Mouse (Mus musculus): ENCODE data around the gene Etl4. TPM values are rescaled to one million over a fixed set of nuclear protein-coding genes. Genes with fewer than 3 reads are reported as not detected.
"Not testable (repeated sequence)": the region's sequence is repeated elsewhere in the genome, so short reads cannot be mapped to it uniquely, and the experiment has no call there.

Gene Etl4
- total and polyA plus RNA-seq, 2 experiments from 2014 or later: 7.6 to 20.6 TPM

DNA sequence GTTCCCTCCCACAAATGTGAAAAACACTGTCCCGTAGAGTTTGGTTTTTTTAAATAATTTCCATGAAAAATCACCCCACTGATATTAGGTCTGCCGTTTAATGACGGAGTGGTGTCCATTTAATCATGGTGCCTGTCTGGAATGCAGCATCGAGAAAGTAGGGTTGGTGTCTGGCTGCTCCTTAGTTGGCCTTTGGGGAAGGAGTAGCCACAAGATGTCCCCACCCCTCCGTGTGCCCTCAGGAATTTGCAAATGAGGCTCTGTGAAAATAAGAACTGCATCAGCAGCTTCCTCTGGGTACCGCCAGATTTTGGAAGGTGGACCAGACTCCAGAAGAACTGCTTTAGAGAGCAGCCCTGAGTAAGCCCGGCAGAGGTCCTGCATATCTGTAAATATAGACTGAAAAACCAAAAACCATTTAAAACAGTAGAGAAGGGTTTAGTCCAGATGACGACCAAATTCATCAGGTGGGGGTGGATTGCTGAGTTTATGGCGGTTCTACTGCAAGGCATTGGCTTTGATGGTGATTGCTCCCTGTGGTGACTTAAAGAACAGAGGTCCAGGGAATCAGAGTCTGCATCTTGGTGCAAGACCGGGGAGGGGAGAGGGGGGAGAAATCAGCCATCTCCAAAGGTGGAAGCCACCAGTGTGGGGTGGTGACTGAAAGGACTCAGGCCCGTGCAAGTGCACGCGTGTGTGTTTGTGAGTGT lies 762.1 kb downstream of the Etl4 start:
- no peak for TF ChIP-seq CTCF (IDR thresholded peaks at IDR 0.05; ENCODE audit: low read depth)
- no peak for TF ChIP-seq EP300 (IDR thresholded peaks at IDR 0.05; ENCODE audit: low read depth)
- Histone ChIP-seq H3K9ac (replicated peaks; ENCODE audit: low read depth, low read length) (no peak overlapping the region), H3K4me1 (ENCODE audit: control insufficient read depth, insufficient read depth) (no peaks in the 10 kb centered on the region), H3K4me3 (ENCODE audit: low read depth, low read length) (no peak overlapping the region), H3K27me3 (ENCODE audit: control insufficient read depth, insufficient read depth, low read length) (no peaks in the 10 kb centered on the region), H3K27ac (ENCODE audit: low read depth) (no peak overlapping the region), H3K9me3 (replicated peaks; ENCODE audit: control insufficient read depth, low read length) (no peaks in the 10 kb centered on the region), H3K36me3 (replicated peaks; ENCODE audit: control insufficient read depth, insufficient read depth, low read length) (no peaks in the 10 kb centered on the region), H3K4me2 (ENCODE audit: low read depth, low read length) (no peak overlapping the region)
- WGBS: 69% methylated on average over 13 of the region's 13 CpGs
- DNase-seq (ENCODE audit: low spot score) (no peak), ATAC-seq (ENCODE audit: insufficient read depth, low read depth) (no peak)

DNA sequence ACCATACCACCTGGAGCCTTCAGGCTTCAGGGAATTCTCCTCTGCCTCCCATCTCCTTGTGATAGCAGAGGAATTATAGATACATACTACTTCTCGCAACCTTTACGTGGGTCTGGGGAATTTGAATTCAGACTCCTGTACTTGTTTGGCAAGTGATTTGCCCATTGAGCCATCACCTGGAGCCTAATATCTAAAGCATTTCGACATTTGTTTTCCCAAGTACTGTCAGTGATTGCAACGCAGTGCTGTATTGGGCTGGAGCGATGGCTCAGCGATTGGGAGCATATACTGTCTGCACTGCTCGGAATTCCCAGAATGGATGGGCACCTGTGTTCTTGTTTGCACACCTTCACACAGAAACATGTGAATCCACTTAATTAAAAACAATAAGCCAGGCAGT lies 762.7 kb downstream of the Etl4 start:
- Histone ChIP-seq H3K4me3 (ENCODE audit: low read depth, low read length) (no peak overlapping the region), H3K36me3 (replicated peaks; ENCODE audit: control insufficient read depth, insufficient read depth, low read length) (no peaks in the 10 kb centered on the region), H3K9me3 (replicated peaks; ENCODE audit: control insufficient read depth, low read length) (no peaks in the 10 kb centered on the region), H3K27me3 (ENCODE audit: control insufficient read depth, insufficient read depth, low read length) (no peaks in the 10 kb centered on the region), H3K4me2 (ENCODE audit: low read depth, low read length) (no peak overlapping the region), H3K4me1 (ENCODE audit: control insufficient read depth, insufficient read depth) (no peaks in the 10 kb centered on the region), H3K27ac (ENCODE audit: low read depth) (no peak overlapping the region), H3K9ac (replicated peaks; ENCODE audit: low read depth, low read length) (no peak overlapping the region)
- no peak for DNase-seq (ENCODE audit: low spot score)
- TF ChIP-seq CTCF (IDR thresholded peaks at IDR 0.05; ENCODE audit: low read depth): no peak
- no peak for TF ChIP-seq EP300 (IDR thresholded peaks at IDR 0.05; ENCODE audit: low read depth)
- ATAC-seq (ENCODE audit: insufficient read depth, low read depth): no peak
- WGBS: 92% methylated on average over 7 of the region's 7 CpGs

DNA sequence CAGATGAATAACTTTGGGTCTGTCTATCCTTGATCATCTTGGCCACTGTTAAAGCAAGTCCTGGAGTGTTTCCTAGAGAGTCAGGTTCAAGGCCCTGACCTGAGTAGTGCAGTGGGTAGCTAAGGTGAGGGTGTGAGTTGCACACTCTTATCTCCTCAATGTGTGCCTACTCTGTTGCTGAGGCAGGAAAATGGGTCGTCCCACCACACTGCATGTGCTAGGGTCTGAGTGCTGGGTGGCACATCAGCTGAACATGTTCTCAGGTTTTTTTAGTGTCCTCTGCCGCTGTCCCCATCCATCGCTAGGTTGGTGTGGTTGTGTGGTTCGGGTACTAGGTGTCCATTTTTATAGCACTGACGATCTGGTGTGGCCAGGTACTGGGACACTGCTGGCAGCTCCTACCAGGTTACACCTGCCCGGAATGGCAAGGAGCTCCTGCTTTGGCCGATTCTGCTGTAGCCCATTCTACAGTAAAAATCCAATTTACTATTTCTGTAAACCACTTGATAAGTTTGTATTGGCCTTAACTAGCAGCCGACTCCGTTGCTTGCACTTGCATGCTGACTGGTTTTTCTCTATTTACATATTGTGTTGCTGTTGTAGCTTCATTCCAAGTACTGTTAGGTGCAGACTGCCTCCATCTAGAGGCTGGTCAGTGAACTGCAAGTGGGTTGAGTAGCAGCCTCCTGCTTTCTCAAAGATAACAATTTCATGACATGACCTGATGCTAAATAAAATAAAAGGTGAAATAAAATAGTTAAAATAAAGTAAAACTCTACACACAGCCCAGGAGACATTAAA lies 763.4 kb downstream of the Etl4 start:
- H3K4me3 ChIP-seq (ENCODE audit: low read depth, low read length): no peak overlapping the region
- DNase-seq (ENCODE audit: low spot score) (no peak), ATAC-seq (ENCODE audit: insufficient read depth, low read depth) (no peak)
- H3K27me3 ChIP-seq (ENCODE audit: control insufficient read depth, insufficient read depth, low read length): no peaks in the 10 kb centered on the region
- no peaks in the 10 kb centered on the region for H3K4me1 ChIP-seq (ENCODE audit: control insufficient read depth, insufficient read depth)
- H3K9ac ChIP-seq (replicated peaks; ENCODE audit: low read depth, low read length): no peak overlapping the region
- 64% methylated on average over 9 of the region's 9 CpGs for WGBS
- H3K4me2 ChIP-seq (ENCODE audit: low read depth, low read length): no peak overlapping the region
- H3K27ac ChIP-seq (ENCODE audit: low read depth): no peak overlapping the region
- no peaks in the 10 kb centered on the region for H3K9me3 ChIP-seq (replicated peaks; ENCODE audit: control insufficient read depth, low read length)
- TF ChIP-seq CTCF (IDR thresholded peaks at IDR 0.05; ENCODE audit: low read depth) (peak; percentile 85), EP300 (IDR thresholded peaks at IDR 0.05; ENCODE audit: low read depth) (no peak)
- no peaks in the 10 kb centered on the region for H3K36me3 ChIP-seq (replicated peaks; ENCODE audit: control insufficient read depth, insufficient read depth, low read length)

DNA sequence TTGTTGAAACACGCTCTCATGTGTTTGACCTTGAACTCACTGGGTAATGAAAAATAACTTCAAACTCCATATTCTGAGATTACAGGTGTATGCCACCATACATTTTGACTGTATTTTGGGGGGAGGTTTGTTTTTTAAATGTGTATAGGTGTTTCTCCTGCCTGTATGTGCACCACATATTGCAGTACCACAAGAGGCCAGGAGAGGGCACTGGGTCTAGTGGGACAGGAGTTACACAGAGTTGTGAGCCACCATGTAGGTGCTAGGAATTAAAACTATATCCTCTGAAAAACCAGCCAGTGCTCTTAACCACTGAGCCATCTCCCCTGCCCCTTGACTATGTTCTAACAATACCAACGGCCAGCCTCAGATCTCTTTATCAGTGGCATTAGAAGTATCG lies 766.8 kb downstream of the Etl4 start:
- no peak for DNase-seq (ENCODE audit: low spot score)
- Histone ChIP-seq H3K27ac (ENCODE audit: low read depth) (no peak overlapping the region), H3K4me1 (ENCODE audit: control insufficient read depth, insufficient read depth) (no peaks in the 10 kb centered on the region), H3K36me3 (replicated peaks; ENCODE audit: control insufficient read depth, insufficient read depth, low read length) (no peaks in the 10 kb centered on the region), H3K4me2 (ENCODE audit: low read depth, low read length) (no peak overlapping the region), H3K9ac (replicated peaks; ENCODE audit: low read depth, low read length) (no peak overlapping the region), H3K27me3 (ENCODE audit: control insufficient read depth, insufficient read depth, low read length) (no peaks in the 10 kb centered on the region), H3K9me3 (replicated peaks; ENCODE audit: control insufficient read depth, low read length) (no peaks in the 10 kb centered on the region), H3K4me3 (ENCODE audit: low read depth, low read length) (no peak overlapping the region)
- no peak for ATAC-seq (ENCODE audit: insufficient read depth, low read depth)
- TF ChIP-seq EP300 (IDR thresholded peaks at IDR 0.05; ENCODE audit: low read depth) (no peak), CTCF (IDR thresholded peaks at IDR 0.05; ENCODE audit: low read depth) (0 out of 2 replicates have a peak, but pooled peaks have one; percentile 12)
- WGBS: 91% methylated on average over 3 of the region's 3 CpGs

DNA sequence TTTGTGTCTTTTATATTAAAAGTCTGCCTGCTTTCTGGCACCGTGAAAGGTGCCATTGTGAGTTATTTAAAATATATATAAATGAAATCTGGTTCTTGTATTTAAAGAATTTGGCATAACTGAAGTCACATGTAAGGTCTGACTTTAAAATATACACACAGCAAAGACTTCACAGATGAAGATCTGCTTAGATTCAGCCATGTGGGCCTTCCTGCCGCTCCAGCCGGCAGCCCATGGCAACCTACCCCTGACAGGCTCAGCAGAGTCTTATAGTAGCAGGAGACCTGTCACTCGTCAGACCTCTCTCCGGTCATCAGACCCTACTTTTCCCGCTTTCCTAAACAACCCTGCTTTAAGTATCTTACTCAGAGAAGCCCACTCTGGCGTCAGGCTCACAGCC lies 769.2 kb downstream of the Etl4 start:
- no peaks in the 10 kb centered on the region for H3K9me3 ChIP-seq (replicated peaks; ENCODE audit: control insufficient read depth, low read length)
- WGBS: 65% methylated on average over 7 of the region's 7 CpGs
- H3K27me3 ChIP-seq (ENCODE audit: control insufficient read depth, insufficient read depth, low read length): no peaks in the 10 kb centered on the region
- DNase-seq (ENCODE audit: low spot score): no peak
- no peak overlapping the region for H3K4me2 ChIP-seq (ENCODE audit: low read depth, low read length)
- ATAC-seq (ENCODE audit: insufficient read depth, low read depth): no peak
- H3K27ac ChIP-seq (ENCODE audit: low read depth): no peak overlapping the region
- no peaks in the 10 kb centered on the region for H3K4me1 ChIP-seq (ENCODE audit: control insufficient read depth, insufficient read depth)
- H3K9ac ChIP-seq (replicated peaks; ENCODE audit: low read depth, low read length): no peak overlapping the region
- TF ChIP-seq EP300 (IDR thresholded peaks at IDR 0.05; ENCODE audit: low read depth): no peak
- no peak for TF ChIP-seq CTCF (IDR thresholded peaks at IDR 0.05; ENCODE audit: low read depth)
- no peak overlapping the region for H3K4me3 ChIP-seq (ENCODE audit: low read depth, low read length)
- H3K36me3 ChIP-seq (replicated peaks; ENCODE audit: control insufficient read depth, insufficient read depth, low read length): no peaks in the 10 kb centered on the region

DNA sequence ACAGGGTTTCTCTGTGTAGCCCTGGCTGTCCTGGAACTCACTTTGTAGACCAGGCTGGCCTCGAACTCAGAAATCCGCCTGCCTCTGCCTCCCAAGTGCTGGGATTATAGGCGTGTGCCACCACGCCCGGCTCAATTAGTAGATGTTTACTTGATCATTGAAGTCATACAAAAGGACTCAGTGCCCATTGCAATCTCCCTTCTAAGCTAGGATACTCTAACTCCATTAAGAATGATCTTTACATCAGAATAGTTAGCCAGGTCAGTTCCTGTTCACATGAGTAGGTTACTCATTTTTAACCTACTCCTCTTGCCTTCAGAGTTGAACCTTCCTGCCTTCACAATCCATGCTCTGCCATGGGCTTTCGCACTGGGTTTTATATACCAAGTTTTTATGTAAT lies 772.6 kb downstream of the Etl4 start:
- DNase-seq (ENCODE audit: low spot score); H3K9ac ChIP-seq (replicated peaks; ENCODE audit: low read depth, low read length); H3K36me3 ChIP-seq (replicated peaks; ENCODE audit: control insufficient read depth, insufficient read depth, low read length); H3K27me3 ChIP-seq (ENCODE audit: control insufficient read depth, insufficient read depth, low read length); H3K27ac ChIP-seq (ENCODE audit: low read depth); H3K4me3 ChIP-seq (ENCODE audit: low read depth, low read length); ATAC-seq (ENCODE audit: insufficient read depth, low read depth); H3K4me2 ChIP-seq (ENCODE audit: low read depth, low read length); H3K4me1 ChIP-seq (ENCODE audit: control insufficient read depth, insufficient read depth); H3K9me3 ChIP-seq (replicated peaks; ENCODE audit: control insufficient read depth, low read length): not testable (repeated sequence)
- WGBS: 90% methylated on average over 6 of the region's 6 CpGs

Measured in heart, postnatal 0 days (tissue).